Mouse (Mus musculus): ENCODE data around the gene Ficd.

- TF ChIP-seq CTCF (IDR thresholded peaks at IDR 0.05; ENCODE audit: borderline replicate concordance, insufficient read depth, low read depth, low read length) (no peak), POLR2A (IDR thresholded peaks at IDR 0.05; ENCODE audit: borderline replicate concordance, insufficient read depth, low read length) (no peak)
Observed at GRCm38 (mm10) chr5:113748556-113749331, 13.1 kb downstream of the Ficd start.
